Mouse (Mus musculus) hindbrain, embryonic 10.5 days (tissue): ENCODE data around the gene Cd209e. TPM values are rescaled to one million over a fixed set of nuclear protein-coding genes. Genes with fewer than 3 reads are reported as not detected.
"Not testable (repeated sequence)": the region's sequence is repeated elsewhere in the genome, so short reads cannot be mapped to it uniquely, and the experiment has no call there.

ENCODE experiments used
- DNase-seq: peaks from one replicate; pipeline ENCODE4 v3.0.0-alpha.2; 2017; ENCODE audit warnings: low spot score
- H3K27ac ChIP-seq: fragments of 300-500 bp; sonication (generic); 2 replicates; pipeline ENCODE4 v1.5.1; 2016; ENCODE audit warnings: mild to moderate bottlenecking, moderate library complexity
- H3K27me3 ChIP-seq: fragments of 300-500 bp; sonication (generic); 2 replicates; pipeline ENCODE4 v1.6.1; 2016; ENCODE audit warnings: mild to moderate bottlenecking; ENCODE audit not compliant: poor library complexity, insufficient read depth, severe bottlenecking
- H3K36me3 ChIP-seq: fragments of 300-500 bp; sonication (generic); 2 replicates; pipeline ENCODE4 v1.6.1; 2016; ENCODE audit warnings: mild to moderate bottlenecking, moderate library complexity
- H3K4me1 ChIP-seq: fragments of 300-500 bp; sonication (generic); replicated peaks from 2 replicates; pipeline ENCODE4 v1.6.1; 2016; ENCODE audit warnings: mild to moderate bottlenecking
- H3K4me3 ChIP-seq: fragments of 300-500 bp; sonication (generic); 2 replicates; pipeline ENCODE4 v1.5.1; 2016; ENCODE audit warnings: mild to moderate bottlenecking, moderate library complexity
- H3K9me3 ChIP-seq: fragments of 300-500 bp; sonication (generic); 2 replicates; pipeline ENCODE4 v1.6.1; 2016; ENCODE audit warnings: mild to moderate bottlenecking, moderate library complexity
- WGBS: fragments of 180-500 bp; shearing (Covaris S2); methylation state at CpG from one replicate; pipeline ENCODE4 v1.1.7; 2016; 5-methylcytosine and 5-hydroxymethylcytosine counted together
- polyA plus RNA-seq: library from polyadenylated mRNA; unstranded; fragments of >200 nt; fragmentation: Nextera tagmentation; extraction: Ambion mirVana; gene quantifications from 2 replicates; pipeline ENCODE4 v1.2.1, GENCODE M21; 2016

The Cd209e gene
- polyA plus RNA-seq, result not detected in 2 replicates

DNA sequence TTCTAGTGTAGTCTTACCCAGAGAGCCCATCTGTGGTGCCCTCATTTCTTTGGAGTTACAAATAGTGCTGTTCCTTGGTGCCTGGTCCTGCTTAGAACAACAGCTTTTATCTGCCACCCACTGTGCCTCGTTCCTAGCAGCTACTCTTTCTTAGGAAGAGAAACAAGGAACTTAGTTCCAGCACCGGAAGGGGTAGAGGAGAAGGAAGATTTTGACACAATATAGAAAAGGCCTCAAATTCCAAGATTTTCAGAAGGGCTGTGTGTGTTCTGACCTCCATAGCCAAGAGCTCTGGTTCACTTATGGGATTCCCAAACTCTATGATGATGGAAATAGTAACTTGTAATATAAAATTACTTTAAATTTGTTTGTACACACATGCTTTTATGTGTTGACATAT is at the start of gene Cd209e:
Gene Cd209e (minus strand): TSS at position 101 of the 400 bp plus-strand sequence.
- no peak for DNase-seq

GRCm38 (mm10) chr8:3878455-3878854 is 24.3 kb upstream of the Cd209e start, which contains the start of gene Cd209d:
TSS of gene Cd209d (minus strand) at chr8:3878555.
- H3K27me3 ChIP-seq, result no peaks in the 10 kb centered on the region
- DNase-seq, result no peak
- no peak within 1 kb of the TSS for H3K27ac ChIP-seq
- 80% methylated on average over 4 of the region's 4 CpGs for WGBS
- H3K4me1 ChIP-seq, result no peaks in the 10 kb centered on the region
- H3K4me3 ChIP-seq, result no peak within 1 kb of the TSS
- H3K9me3 ChIP-seq, result peaks cover 52% of the 10 kb centered on the region
- H3K36me3 ChIP-seq, result no peaks in the 10 kb centered on the region

More for the DNA sequence above, at the start of gene Cd209e:
- Histone ChIP-seq H3K4me1 (no peaks in the 10 kb centered on the region), H3K27me3 (no peaks in the 10 kb centered on the region), H3K9me3 (peaks cover 24% of the 10 kb centered on the region; the same call in 1 of the 2 replicates), H3K27ac (no peak within 1 kb of the TSS), H3K36me3 (no peaks in the 10 kb centered on the region), H3K4me3 (no peak within 1 kb of the TSS)
- WGBS, result 73% methylated on average over 2 of the region's 2 CpGs

DNA sequence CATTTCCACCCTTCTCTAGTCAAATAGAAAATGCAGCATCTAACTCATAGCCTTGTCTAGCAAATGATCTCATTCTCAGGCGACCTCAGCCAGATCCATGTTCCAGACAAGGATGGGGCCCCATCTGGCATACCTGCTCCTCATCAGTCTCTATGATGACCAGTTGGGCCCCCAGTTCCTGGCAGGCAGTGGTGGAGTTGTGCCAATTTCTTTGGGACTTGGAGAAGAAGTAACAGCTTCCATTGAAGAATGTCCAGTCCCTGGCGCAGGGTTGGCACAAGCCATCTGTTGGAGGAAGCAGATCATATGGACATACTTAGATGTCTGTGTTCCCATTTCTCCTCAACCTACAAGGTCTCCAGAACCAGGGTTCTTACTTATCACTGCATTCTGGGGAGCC is 22.0 kb upstream of the Cd209e start:
- no peak overlapping the region for H3K4me3 ChIP-seq
- peaks cover 68% of the 10 kb centered on the region for H3K9me3 ChIP-seq
- no peaks in the 10 kb centered on the region for H3K27me3 ChIP-seq
- H3K4me1 ChIP-seq, result no peaks in the 10 kb centered on the region
- H3K36me3 ChIP-seq, result no peaks in the 10 kb centered on the region
- no peak overlapping the region for H3K27ac ChIP-seq
- 87% methylated on average over 2 of the region's 2 CpGs for WGBS
- DNase-seq, result no peak

- not testable (repeated sequence) for H3K4me1 ChIP-seq, H3K27ac ChIP-seq, DNase-seq, H3K36me3 ChIP-seq, H3K27me3 ChIP-seq, H3K4me3 ChIP-seq
- H3K9me3 ChIP-seq, result peaks cover 39% of the 10 kb centered on the region
These were observed 8.6 kb upstream of the Cd209e start for GRCm38 (mm10) chr8:3862736-3863135.

DNA sequence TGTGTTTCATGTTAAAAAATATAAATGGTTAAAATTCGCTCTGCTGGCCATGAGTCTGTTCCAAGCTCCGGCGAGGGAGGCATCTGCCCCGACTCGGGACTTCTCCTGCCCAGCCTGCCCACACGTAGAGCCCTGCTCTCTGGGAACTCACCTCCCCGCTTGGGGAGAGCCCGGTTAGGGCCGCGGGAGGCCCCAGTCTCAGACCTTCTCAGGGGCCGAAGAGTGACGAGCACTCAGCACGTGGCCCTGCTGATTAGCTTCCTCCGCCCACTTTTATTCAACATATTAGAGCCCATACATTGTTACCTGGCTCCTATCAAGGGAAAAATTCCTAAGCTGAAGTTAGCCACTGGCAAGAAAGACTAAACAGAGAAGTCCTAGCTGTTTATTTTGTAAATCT is 51.0 kb downstream of the Cd209e start:
- no peak for DNase-seq
- Histone ChIP-seq H3K9me3 (peaks cover 54% of the 10 kb centered on the region), H3K36me3 (no peaks in the 10 kb centered on the region), H3K4me1 (no peaks in the 10 kb centered on the region), H3K27ac (no peak overlapping the region), H3K27me3 (no peaks in the 10 kb centered on the region), H3K4me3 (no peak overlapping the region)
- 88% methylated on average over 14 of the region's 14 CpGs for WGBS

Other genes starting within 250 kb of the Cd209e start
- gene Xab2, start 233.0 kb downstream of the Cd209e start, polyA plus RNA-seq, result 71.6 and 74.6 TPM in 2 replicates
- gene Pet100, start 232.8 kb downstream of the Cd209e start, polyA plus RNA-seq, result 97.8 and 115 TPM in 2 replicates
- gene Pcp2, start 228.8 kb downstream of the Cd209e start, polyA plus RNA-seq, result 0.22 TPM in 1 of 2 replicates, not detected in the other
- 38.7 and 44.1 TPM in 2 replicates for gene Stxbp2, start 223.4 kb downstream of the Cd209e start, polyA plus RNA-seq
- 0.37 and 0.55 TPM in 2 replicates for gene Retn, start 198.5 kb downstream of the Cd209e start, polyA plus RNA-seq
- gene Mcemp1, start 188.6 kb downstream of the Cd209e start, polyA plus RNA-seq, result 0.14 and 0.17 TPM in 2 replicates
- gene Fcor, start 181.9 kb downstream of the Cd209e start, polyA plus RNA-seq, result 9.5 and 9.6 TPM in 2 replicates
- 44.7 and 45.3 TPM in 2 replicates for gene Trappc5, start 178.0 kb downstream of the Cd209e start, polyA plus RNA-seq
- gene Fcer2a, start 160.1 kb downstream of the Cd209e start, polyA plus RNA-seq, result 0.22 and 0.31 TPM in 2 replicates
- gene Clec4g, start 133.7 kb downstream of the Cd209e start, polyA plus RNA-seq, result not detected in 2 replicates
- gene Cd209a, start 105.3 kb downstream of the Cd209e start, polyA plus RNA-seq, result not detected in 2 replicates
- not detected in 2 replicates for gene Cd209d, start 24.2 kb upstream of the Cd209e start, polyA plus RNA-seq
- not detected in 2 replicates for gene Cd209b, start 72.5 kb upstream of the Cd209e start, polyA plus RNA-seq
- gene Cd209c, start 100.4 kb upstream of the Cd209e start, polyA plus RNA-seq, result 0.34 and 0.37 TPM in 2 replicates